In the genomic region with DNA sequence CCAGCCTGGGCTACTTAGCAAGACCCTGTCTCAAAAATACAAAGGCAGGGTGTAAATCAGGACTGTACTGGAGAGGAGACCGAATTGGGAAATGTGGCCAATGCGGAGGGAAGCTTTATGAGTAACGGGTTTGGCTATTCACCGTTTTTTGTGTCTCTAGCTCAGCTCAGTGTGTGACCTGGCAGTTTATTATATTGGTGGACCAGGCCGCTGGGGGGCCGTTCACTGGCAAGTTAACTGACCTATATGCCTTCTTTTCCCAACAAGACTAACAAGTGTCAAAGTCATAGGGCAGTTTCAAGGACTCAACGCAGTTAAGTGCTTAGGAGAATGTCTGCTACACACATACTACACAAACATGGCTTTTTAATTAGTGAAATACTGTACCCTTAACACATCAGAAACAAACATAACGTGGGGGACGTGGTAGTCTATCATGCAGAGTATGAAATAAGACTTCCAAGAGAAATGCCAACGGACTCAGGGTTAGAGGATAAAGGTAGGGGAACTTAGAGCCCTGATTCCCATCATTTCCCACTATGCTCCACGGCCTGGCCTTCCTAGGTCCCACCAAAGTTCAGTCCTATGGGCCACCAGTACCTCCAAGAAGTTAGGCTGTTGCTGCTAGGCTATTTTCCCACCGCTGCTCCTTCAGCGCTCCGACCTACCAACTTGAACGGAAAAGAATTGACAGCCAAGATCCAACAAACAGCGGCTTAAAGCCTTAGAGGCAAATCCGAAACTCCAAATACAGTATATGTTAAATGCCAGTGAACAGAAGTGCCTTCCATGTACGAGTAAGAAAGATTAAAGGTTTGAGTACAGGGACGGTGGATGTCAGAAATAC, we compare ENCODE assay signal across 8 mouse cellular contexts. TPM values are rescaled to one million over a fixed set of nuclear protein-coding genes. Genes with fewer than 3 reads are reported as not detected.
DNase-seq lines count a peak whose midpoint lies in the region; ATAC-seq and TF ChIP-seq lines count a peak whose summit lies in the region.

No protein-coding gene starts in this region.

- H3K4me2 ChIP-seq in lung, embryonic 14.5 days, result peak overlapping the region; percentile 88
- H3K4me2 ChIP-seq in embryonic facial prominence, embryonic 13.5 days, result peak overlapping the region; percentile 83
- H3K4me2 ChIP-seq in intestine, postnatal 0 days (replicated peaks; ENCODE audit: low read depth), result peak overlapping the region; percentile 79
- H3K4me2 ChIP-seq in neural tube, embryonic 14.5 days (ENCODE audit: low read depth, low read length), result peak overlapping the region; percentile 87

- no peak for DNase-seq in lung, embryonic 14.5 days
- no peak for DNase-seq in lung, postnatal 4 days
- DNase-seq in gastrocnemius, postnatal 36 days, result no peak
- no peak for DNase-seq in yolk sac, embryonic 10.5 days (ENCODE audit: low spot score)
- DNase-seq in retina, postnatal 1 day, result no peak

- H3K4me3 ChIP-seq in lung, embryonic 14.5 days (ENCODE audit: low read depth, low read length), result peak overlapping the region; percentile 93
- H3K4me3 ChIP-seq in embryonic facial prominence, embryonic 13.5 days, result peak overlapping the region; percentile 91
- peak overlapping the region; percentile 82 for H3K4me3 ChIP-seq in intestine, postnatal 0 days (ENCODE audit: low read depth, low read length)
- peak overlapping the region; percentile 89 for H3K4me3 ChIP-seq in neural tube, embryonic 14.5 days (ENCODE audit: low read depth, low read length)

- no peak for ATAC-seq in lung, embryonic 14.5 days (ENCODE audit: insufficient read depth)
- no peak for ATAC-seq in embryonic facial prominence, embryonic 13.5 days (ENCODE audit: insufficient number of reproducible peaks, insufficient read depth, low FRiP score, low TSS enrichment, low read depth)
- no peak for ATAC-seq in intestine, postnatal 0 days
- no peak for ATAC-seq in neural tube, embryonic 14.5 days (ENCODE audit: low read depth)

- H3K36me3 ChIP-seq in lung, embryonic 14.5 days (ENCODE audit: insufficient read depth), result peaks cover 22% of the 10 kb centered on the region
- peaks cover 20% of the 10 kb centered on the region for H3K36me3 ChIP-seq in embryonic facial prominence, embryonic 13.5 days
- peaks cover 20% of the 10 kb centered on the region for H3K36me3 ChIP-seq in intestine, postnatal 0 days (ENCODE audit: control insufficient read depth, insufficient read depth)
- peaks cover 4% of the 10 kb centered on the region; the same call in 1 of the 2 replicates for H3K36me3 ChIP-seq in neural tube, embryonic 14.5 days (ENCODE audit: control insufficient read depth, insufficient read depth, low read length)

- intact Hi-C loops in gastrocnemius, postnatal 36 days (cut with DNase I), result no loop called here

- H3K9ac ChIP-seq in lung, embryonic 14.5 days, result peak overlapping the region; percentile 95
- peak overlapping the region; percentile 99 for H3K9ac ChIP-seq in embryonic facial prominence, embryonic 13.5 days
- peak overlapping the region; percentile 98 for H3K9ac ChIP-seq in intestine, postnatal 0 days (ENCODE audit: low read depth, low read length)
- peak overlapping the region; percentile 95 for H3K9ac ChIP-seq in neural tube, embryonic 14.5 days (replicated peaks; ENCODE audit: low read depth, low read length)

- no peaks in the 10 kb centered on the region for H3K9me3 ChIP-seq in lung, embryonic 14.5 days (ENCODE audit: low read depth, low read length)
- no peaks in the 10 kb centered on the region for H3K9me3 ChIP-seq in embryonic facial prominence, embryonic 13.5 days
- no peaks in the 10 kb centered on the region for H3K9me3 ChIP-seq in intestine, postnatal 0 days (ENCODE audit: control insufficient read depth)
- H3K9me3 ChIP-seq in neural tube, embryonic 14.5 days (ENCODE audit: control insufficient read depth, low read length), result no peaks in the 10 kb centered on the region

- peak overlapping the region; percentile 98; the same call in 1 of the 2 replicates for H3K27ac ChIP-seq in lung, embryonic 14.5 days (ENCODE audit: low read depth)
- peak overlapping the region; percentile 99 for H3K27ac ChIP-seq in embryonic facial prominence, embryonic 13.5 days
- peak overlapping the region; percentile 98; the same call in 1 of the 2 replicates for H3K27ac ChIP-seq in intestine, postnatal 0 days (ENCODE audit: low read depth, low read length)
- H3K27ac ChIP-seq in neural tube, embryonic 14.5 days (ENCODE audit: low read depth, low read length), result peak overlapping the region; percentile 99

- H3K4me1 ChIP-seq in lung, embryonic 14.5 days (ENCODE audit: insufficient read depth), result 0 out of 2 replicates have a peak, but pooled peaks cover 5% of the 10 kb centered on the region
- peaks cover 22% of the 10 kb centered on the region for H3K4me1 ChIP-seq in embryonic facial prominence, embryonic 13.5 days
- 0 out of 2 replicates have a peak, but pooled peaks cover 5% of the 10 kb centered on the region for H3K4me1 ChIP-seq in intestine, postnatal 0 days (replicated peaks; ENCODE audit: control insufficient read depth, insufficient read depth, low read length)
- H3K4me1 ChIP-seq in neural tube, embryonic 14.5 days (ENCODE audit: control insufficient read depth, insufficient read depth, low read length), result peaks cover 19% of the 10 kb centered on the region

- no peaks in the 10 kb centered on the region for H3K27me3 ChIP-seq in lung, embryonic 14.5 days (ENCODE audit: insufficient read depth, low read length)
- H3K27me3 ChIP-seq in embryonic facial prominence, embryonic 13.5 days, result no peaks in the 10 kb centered on the region
- no peaks in the 10 kb centered on the region for H3K27me3 ChIP-seq in intestine, postnatal 0 days (replicated peaks; ENCODE audit: control insufficient read depth, insufficient read depth, low read length)
- peaks cover 2% of the 10 kb centered on the region; the same call in 1 of the 2 replicates for H3K27me3 ChIP-seq in neural tube, embryonic 14.5 days (ENCODE audit: control insufficient read depth, insufficient read depth, low read length)

- no peak for TF ChIP-seq CTCF in lung, embryonic 14.5 days (IDR thresholded peaks at IDR 0.05; ENCODE audit: low read depth)
- TF ChIP-seq CTCF in intestine, postnatal 0 days (IDR thresholded peaks at IDR 0.05; ENCODE audit: low read depth), result no peak

- WGBS in lung, embryonic 14.5 days, result 41% methylated on average over 19 of the region's 19 CpGs
- 43% methylated on average over 19 of the region's 19 CpGs for WGBS in embryonic facial prominence, embryonic 13.5 days
- WGBS in intestine, postnatal 0 days, result 37% methylated on average over 19 of the region's 19 CpGs
- 41% methylated on average over 19 of the region's 19 CpGs for WGBS in neural tube, embryonic 14.5 days

RNA-seq across cellular contexts. Expression of a gene that starts 1.1 kb away (rescaled TPM):
- 406 and 424 TPM in 2 replicates for polyA plus RNA-seq in lung, embryonic 14.5 days (2014; fragmentation: Nextera tagmentation; extraction: Ambion mirVana)
- polyA plus RNA-seq in embryonic facial prominence, embryonic 13.5 days (2015; fragmentation: Nextera tagmentation; extraction: Ambion mirVana), result 344 and 384 TPM in 2 replicates
- polyA plus RNA-seq in intestine, postnatal 0 days (2015; fragmentation: Nextera tagmentation; extraction: Ambion mirVana), result 207 and 216 TPM in 2 replicates
- polyA plus RNA-seq in neural tube, embryonic 14.5 days (2014; fragmentation: Nextera tagmentation; extraction: Ambion mirVana), result 371 and 387 TPM in 2 replicates
- 10 to 100 TPM; 36.8 to 43.1 TPM for total RNA-seq in gastrocnemius, postnatal 36 days (2021)

RNA-seq across cellular contexts. Expression of a gene that starts 32.2 kb away (rescaled TPM):
- polyA plus RNA-seq in lung, embryonic 14.5 days (2014; fragmentation: Nextera tagmentation; extraction: Ambion mirVana), result 175 and 179 TPM in 2 replicates
- 236 and 274 TPM in 2 replicates for polyA plus RNA-seq in embryonic facial prominence, embryonic 13.5 days (2015; fragmentation: Nextera tagmentation; extraction: Ambion mirVana)
- 95.8 and 103 TPM in 2 replicates for polyA plus RNA-seq in intestine, postnatal 0 days (2015; fragmentation: Nextera tagmentation; extraction: Ambion mirVana)
- 176 and 180 TPM in 2 replicates for polyA plus RNA-seq in neural tube, embryonic 14.5 days (2014; fragmentation: Nextera tagmentation; extraction: Ambion mirVana)
- 10 to 100 TPM; 30.6 to 38.9 TPM for total RNA-seq in gastrocnemius, postnatal 36 days (2021)

RNA-seq across cellular contexts. Expression of a gene that starts 53.3 kb away (rescaled TPM):
- 53.0 and 53.8 TPM in 2 replicates for polyA plus RNA-seq in lung, embryonic 14.5 days (2014; fragmentation: Nextera tagmentation; extraction: Ambion mirVana)
- 51.6 and 52.9 TPM in 2 replicates for polyA plus RNA-seq in embryonic facial prominence, embryonic 13.5 days (2015; fragmentation: Nextera tagmentation; extraction: Ambion mirVana)
- 24.9 TPM in 2 replicates for polyA plus RNA-seq in intestine, postnatal 0 days (2015; fragmentation: Nextera tagmentation; extraction: Ambion mirVana)
- 52.4 and 52.9 TPM in 2 replicates for polyA plus RNA-seq in neural tube, embryonic 14.5 days (2014; fragmentation: Nextera tagmentation; extraction: Ambion mirVana)
- total RNA-seq in gastrocnemius, postnatal 36 days (2021), result 1 to 10 TPM; 6.9 to 9.5 TPM

RNA-seq across cellular contexts. Expression of a gene that starts 53.6 kb away (rescaled TPM):
- polyA plus RNA-seq in lung, embryonic 14.5 days (2014; fragmentation: Nextera tagmentation; extraction: Ambion mirVana), result 51.1 and 61.5 TPM in 2 replicates
- polyA plus RNA-seq in embryonic facial prominence, embryonic 13.5 days (2015; fragmentation: Nextera tagmentation; extraction: Ambion mirVana), result 55.7 and 66.1 TPM in 2 replicates
- polyA plus RNA-seq in intestine, postnatal 0 days (2015; fragmentation: Nextera tagmentation; extraction: Ambion mirVana), result 24.6 and 28.0 TPM in 2 replicates
- 60.3 and 62.7 TPM in 2 replicates for polyA plus RNA-seq in neural tube, embryonic 14.5 days (2014; fragmentation: Nextera tagmentation; extraction: Ambion mirVana)
- 10 to 100 TPM; 14.8 to 14.9 TPM for total RNA-seq in gastrocnemius, postnatal 36 days (2021)
